Mouse (Mus musculus) mesoderm, embryonic 11.5 days (tissue): ENCODE data around the gene Zfp961.
"Not testable (repeated sequence)": the region's sequence is repeated elsewhere in the genome, so short reads cannot be mapped to it uniquely, and the experiment has no call there.

Experiments
- DNase-seq: peaks from one replicate; pipeline ENCODE4 v3.0.0-alpha.2; 2012; ENCODE audit warnings: low read depth, low spot score

Gene Zfp961

DNA sequence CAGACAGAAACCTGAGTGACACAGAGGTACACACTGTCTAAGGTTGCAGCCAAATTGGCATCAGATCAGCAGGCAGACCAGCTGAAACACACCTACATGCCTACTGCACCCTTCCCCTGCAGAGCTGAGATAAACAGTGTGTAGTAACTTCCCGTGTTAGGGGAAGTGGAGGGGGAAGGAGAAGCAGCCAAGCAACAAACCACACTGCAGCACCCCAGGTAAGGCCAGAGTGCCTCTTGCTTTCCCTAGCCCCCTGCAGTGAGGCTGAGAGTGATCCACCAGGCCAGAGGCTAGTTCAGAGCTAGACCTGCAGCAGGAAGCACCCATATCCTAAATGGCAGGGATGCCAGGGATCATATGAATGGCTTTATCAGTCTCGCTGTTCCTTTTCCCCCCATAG is 66.5 kb downstream of the Zfp961 start:
- DNase-seq: not testable (repeated sequence)

DNA sequence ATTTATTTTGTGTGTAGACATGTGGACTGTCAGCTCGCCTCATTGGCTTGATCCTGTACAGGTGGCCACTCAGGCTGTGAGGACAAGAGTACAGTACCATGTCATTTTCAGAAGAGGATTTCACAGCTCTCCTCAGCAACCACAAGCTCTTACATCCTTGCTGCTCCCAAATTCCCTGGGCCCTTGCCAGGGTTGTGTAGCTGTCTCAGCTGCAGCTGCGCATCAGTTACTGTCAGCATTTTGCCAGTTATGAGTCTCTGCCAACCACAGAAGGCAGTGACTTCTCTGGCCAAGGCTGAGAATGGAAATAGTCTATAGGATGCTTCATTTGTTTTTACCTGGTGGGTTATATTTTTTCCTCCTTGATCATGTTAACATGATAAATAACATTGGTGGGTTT is 67.3 kb downstream of the Zfp961 start:
- no peak for DNase-seq

DNA sequence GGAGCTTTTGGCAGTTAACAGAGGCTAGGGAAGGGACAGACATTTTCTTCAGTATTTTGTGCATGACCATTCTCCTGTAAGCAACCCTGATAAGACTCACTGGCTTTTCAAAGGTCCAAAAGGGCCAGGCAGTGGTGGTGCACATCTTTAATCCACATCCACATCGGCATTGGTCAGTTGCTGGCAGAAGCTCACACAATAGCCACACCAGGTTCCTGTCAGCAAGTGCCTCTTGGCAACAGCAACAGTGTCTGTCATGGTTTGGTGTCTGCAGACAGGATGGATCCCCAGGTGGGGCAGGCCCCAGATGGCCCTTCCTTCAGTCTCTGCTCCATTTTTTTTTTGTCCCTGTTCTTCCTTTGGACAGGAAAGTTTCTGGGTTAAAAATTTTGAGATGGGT is 68.2 kb downstream of the Zfp961 start:
- DNase-seq: not testable (repeated sequence)

DNA sequence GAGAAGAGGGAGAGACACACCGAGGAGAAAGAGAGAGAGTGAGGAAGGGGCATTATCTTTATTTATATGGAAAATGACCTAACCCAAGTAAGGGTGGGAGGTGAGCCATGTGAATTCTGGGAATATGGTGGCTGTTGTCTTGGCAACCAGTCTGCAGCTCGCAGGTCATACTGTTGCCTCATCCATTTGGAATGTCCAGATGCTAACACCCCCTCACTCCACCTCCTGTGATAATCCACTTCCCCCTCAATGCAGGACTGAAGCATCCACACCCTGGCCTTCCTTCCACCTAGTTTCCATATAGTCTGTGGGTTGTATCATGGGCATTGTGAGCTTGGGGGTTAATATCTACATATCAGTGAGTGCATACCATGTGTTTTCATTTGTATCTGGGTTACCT is 69.0 kb downstream of the Zfp961 start:
- DNase-seq: no peak

DNA sequence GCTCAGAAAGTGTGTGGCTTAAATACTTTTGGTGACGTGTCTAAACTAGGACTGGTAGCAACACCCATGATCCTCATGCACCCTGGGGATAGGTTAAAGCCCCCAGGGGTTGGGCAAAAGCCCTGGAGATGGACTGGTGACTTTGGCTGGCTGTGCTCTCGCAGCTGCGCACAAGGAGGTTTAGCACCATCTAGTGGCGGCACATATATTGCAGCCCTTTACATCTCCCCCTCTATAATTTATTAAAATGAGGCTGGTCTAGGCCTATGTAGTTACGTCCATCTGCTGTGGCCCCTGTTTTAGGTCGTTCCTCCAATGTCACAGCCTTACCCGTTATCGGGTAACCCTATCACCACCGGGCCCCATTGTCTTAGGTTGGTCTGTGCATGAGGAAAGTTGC is 74.0 kb downstream of the Zfp961 start:
- not testable (repeated sequence) for DNase-seq

DNA sequence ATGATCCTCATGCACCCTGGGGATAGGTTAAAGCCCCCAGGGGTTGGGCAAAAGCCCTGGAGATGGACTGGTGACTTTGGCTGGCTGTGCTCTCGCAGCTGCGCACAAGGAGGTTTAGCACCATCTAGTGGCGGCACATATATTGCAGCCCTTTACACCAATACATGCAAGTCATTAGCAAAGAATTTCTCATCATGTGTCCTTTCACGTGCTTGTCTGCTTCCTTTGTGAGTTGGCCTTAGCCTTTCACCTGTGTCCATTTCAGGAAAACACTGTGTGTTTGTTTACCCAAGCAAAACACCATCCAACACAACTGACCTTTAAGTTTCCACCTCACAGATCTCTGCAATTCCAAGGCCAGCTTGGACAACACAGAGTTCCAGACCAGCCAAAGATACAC is 82.1 kb downstream of the Zfp961 start:
- DNase-seq: not testable (repeated sequence)

DNA sequence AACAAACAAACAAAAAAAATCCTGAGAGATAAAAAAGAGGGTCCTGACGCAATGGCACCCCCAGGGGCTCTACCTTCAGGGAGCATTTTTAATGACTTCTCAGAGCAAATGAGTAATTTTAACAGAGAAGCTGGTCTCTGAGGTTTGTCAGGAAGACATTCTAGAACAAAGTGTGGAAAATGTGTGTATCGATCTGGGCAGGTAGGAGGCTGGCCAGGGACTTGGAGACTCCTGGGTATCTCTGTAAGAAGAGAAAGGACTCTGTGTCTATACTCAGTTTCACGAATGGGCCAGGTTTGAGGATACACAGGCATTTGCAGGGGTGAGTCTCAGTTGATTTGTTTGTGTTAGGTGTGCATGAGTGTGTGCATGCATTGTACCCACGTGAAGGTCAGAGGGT is 90.1 kb downstream of the Zfp961 start, which contains the start of gene Olfr372:
TSS of gene Olfr372 (plus strand) at position 301 of the 400 bp plus-strand sequence.
- not testable (repeated sequence) for DNase-seq

DNA sequence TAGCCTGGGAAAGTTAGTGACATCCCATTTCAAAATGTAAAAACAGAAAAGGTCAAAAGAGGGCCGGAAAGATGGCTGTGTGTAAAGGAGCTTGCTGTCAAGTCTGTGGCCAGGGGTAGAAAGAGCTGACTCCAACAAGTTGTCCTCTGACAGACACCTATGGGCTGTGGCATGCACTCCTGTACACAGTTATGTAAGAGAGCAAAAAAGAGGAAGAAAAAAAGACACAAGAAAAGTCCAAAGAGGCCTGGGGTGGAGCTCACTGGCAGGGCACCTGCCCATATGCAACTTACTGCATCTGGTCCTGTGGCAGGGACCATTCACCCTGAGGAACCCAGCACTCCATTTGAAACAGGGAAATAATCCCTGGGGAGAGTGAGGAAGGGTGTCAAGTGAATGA is 91.7 kb downstream of the Zfp961 start:
- DNase-seq: no peak
